Mouse (Mus musculus) lung, embryonic 14.5 days (tissue): Measurements from ENCODE around the gene Gpr65. TPM values are rescaled to one million over a fixed set of nuclear protein-coding genes. Genes with fewer than 3 reads are reported as not detected.
"Not testable (repeated sequence)": the region's sequence is repeated elsewhere in the genome, so short reads cannot be mapped to it uniquely, and the experiment has no call there.

Experiments used
- ATAC-seq: fragments of 200-750 bp; cut with Nextera tagmentation; 2 replicates; pipeline ENCODE4 v1.8.0; 2017; ENCODE audit warnings: mild to moderate bottlenecking, moderate TSS enrichment, moderate library complexity; ENCODE audit not compliant: insufficient read depth
- DNase-seq: peaks from one replicate; pipeline ENCODE4 v3.0.0-alpha.2; 2015
- H3K27ac ChIP-seq: fragments of 300-500 bp; sonication (generic); 2 replicates; pipeline ENCODE4 v1.5.1; 2014; ENCODE audit warnings: low read depth, mild to moderate bottlenecking, moderate library complexity
- H3K27me3 ChIP-seq: fragments of 300-500 bp; sonication (generic); 2 replicates; pipeline ENCODE4 v1.6.1; 2014; ENCODE audit warnings: low read length, control low read depth; ENCODE audit not compliant: insufficient read depth
- H3K36me3 ChIP-seq: fragments of 300-500 bp; sonication (generic); 2 replicates; pipeline ENCODE4 v1.6.1; 2014; ENCODE audit warnings: control low read depth; ENCODE audit not compliant: insufficient read depth
- H3K4me1 ChIP-seq: fragments of 300-500 bp; sonication (generic); 2 replicates; pipeline ENCODE4 v1.6.1; 2014; ENCODE audit warnings: antibody characterized with exemption, control low read depth; ENCODE audit not compliant: insufficient read depth
- H3K4me2 ChIP-seq: fragments of 300-500 bp; sonication (generic); 2 replicates; pipeline ENCODE4 v1.6.1; 2014; ENCODE audit warnings: mild to moderate bottlenecking
- H3K4me3 ChIP-seq: fragments of 300-500 bp; sonication (generic); 2 replicates; pipeline ENCODE4 v1.5.1; 2014; ENCODE audit warnings: low read depth, low read length
- H3K9ac ChIP-seq: fragments of 300-500 bp; sonication (generic); 2 replicates; pipeline ENCODE4 v1.6.1; 2014
- H3K9me3 ChIP-seq: fragments of 300-500 bp; sonication (generic); 2 replicates; pipeline ENCODE4 v1.6.1; 2016; ENCODE audit warnings: low read depth, low read length, control low read depth
- CTCF ChIP-seq: IDR thresholded peaks from 2 replicates; pipeline ENCODE4 v1.5.1; 2016; ENCODE audit warnings: antibody characterized with exemption, low read depth
- WGBS: fragments of 180-500 bp; shearing (Covaris S2); extraction: QIAGEN DNeasy Blood & Tissue Kit; methylation state at CpG from one replicate; pipeline ENCODE4 v1.1.7; 2014; 5-methylcytosine and 5-hydroxymethylcytosine counted together
- polyA plus RNA-seq: library from polyadenylated mRNA; unstranded; fragments of >200 nt; fragmentation: Nextera tagmentation; extraction: Ambion mirVana; gene quantifications from 2 replicates; pipeline ENCODE4 v1.2.1, GENCODE M21; 2014

The Gpr65 gene
- polyA plus RNA-seq = 0.84 and 1.9 TPM in 2 replicates

DNA sequence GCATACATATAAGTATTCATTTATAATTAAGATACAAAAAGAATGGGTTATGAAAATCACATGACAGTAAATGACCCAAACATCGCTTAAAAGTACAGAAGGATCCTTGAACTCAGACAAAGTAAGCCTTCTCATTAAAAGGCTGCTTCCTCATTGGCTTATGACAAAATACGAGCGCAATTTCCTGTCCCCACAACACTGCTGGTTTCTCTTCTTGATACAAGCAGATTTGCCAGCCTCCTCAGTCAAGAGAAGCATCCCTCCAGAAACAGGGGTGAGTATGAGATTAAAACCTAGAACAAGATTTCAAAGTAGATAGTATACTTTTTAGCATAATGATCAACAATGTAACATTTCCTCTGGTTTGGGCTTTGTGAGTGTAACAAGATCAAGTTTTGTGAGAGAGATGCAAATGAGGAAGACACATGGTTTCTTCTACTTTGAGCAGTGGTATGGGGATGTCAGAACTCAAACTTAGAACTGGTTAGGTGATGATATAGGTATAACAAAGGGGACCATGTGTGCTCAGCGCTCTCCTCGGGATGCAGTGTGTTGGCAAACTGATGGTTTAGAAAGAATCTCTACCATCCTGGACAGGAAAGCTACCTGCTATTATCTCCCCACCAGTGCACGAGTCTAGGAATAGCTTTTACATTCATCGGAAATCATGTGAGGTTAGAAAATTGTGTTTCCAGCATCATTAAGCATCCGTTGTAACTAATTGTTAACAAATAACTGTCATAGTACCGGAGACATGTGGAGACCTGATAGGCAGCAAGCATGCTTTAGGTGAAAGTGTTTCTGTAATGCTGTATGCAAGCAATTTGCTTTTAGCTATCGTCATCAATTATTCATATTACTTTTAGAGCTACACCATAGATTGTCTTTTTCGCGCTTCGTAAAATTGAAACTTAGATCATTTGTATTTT, at the start of gene Gpr65:
Gene Gpr65, plus strand, starts transcription at position 195 of the 929 bp plus-strand sequence.
- Histone ChIP-seq H3K27ac (no peak within 1 kb of the TSS), H3K27me3 (no peaks in the 10 kb centered on the region), H3K9me3 (no peaks in the 10 kb centered on the region), H3K4me1 (no peaks in the 10 kb centered on the region), H3K36me3 (no peaks in the 10 kb centered on the region), H3K9ac (no peak within 1 kb of the TSS), H3K4me2 (no peak within 1 kb of the TSS), H3K4me3 (no peak within 1 kb of the TSS)
- ATAC-seq (no peak), DNase-seq (no peak)
- TF ChIP-seq CTCF = no peak
- WGBS = 84% methylated on average over 13 of the region's 13 CpGs

DNA sequence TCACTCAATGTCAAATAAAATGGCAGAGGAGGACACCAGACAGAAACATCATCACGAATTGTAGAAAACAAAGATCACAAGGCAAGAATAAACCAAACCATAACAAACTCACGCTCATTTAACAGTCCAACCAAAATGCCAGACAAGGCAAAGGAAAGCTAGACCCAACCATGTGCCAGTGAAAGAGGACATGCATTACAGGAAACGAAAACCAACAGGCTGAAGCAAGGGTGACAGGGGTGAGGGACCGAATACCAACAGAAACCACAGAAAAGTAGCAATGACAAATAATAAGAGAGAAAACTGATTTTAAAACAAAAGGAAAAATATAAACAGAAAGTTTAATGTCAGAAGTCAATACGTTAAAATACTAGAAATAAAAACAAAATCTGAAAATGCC, 45.1 kb upstream of the Gpr65 start:
- no peak for ATAC-seq
- Histone ChIP-seq H3K4me2 (no peak overlapping the region), H3K27ac (no peak overlapping the region), H3K9ac (no peak overlapping the region), H3K36me3 (no peaks in the 10 kb centered on the region), H3K4me3 (no peak overlapping the region), H3K4me1 (no peaks in the 10 kb centered on the region), H3K27me3 (no peaks in the 10 kb centered on the region), H3K9me3 (no peaks in the 10 kb centered on the region)
- no peak for TF ChIP-seq CTCF
- WGBS = 79% methylated on average over 5 of the region's 5 CpGs
- DNase-seq = no peak

DNA sequence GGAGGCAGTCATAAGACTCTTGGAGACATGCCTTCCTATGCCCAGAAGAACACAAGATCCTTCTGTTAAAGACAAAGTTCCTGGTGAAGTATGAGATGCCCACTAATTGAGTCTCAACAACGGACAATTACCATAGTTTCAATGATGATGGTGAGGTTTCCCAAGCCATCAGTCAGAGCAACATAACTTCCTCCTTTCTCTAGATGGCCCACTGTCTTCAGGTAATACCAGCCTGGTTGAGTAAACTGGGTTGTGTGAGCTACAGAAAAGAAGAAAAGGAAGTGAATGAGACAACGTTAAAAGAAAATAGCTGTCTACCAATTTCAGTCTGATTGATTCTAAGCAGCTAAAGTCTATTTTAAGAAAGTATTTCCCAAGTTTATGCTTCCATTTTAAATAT, 41.4 kb upstream of the Gpr65 start:
- Histone ChIP-seq H3K36me3 (no peaks in the 10 kb centered on the region), H3K4me1 (no peaks in the 10 kb centered on the region), H3K4me3 (no peak overlapping the region), H3K27ac (no peak overlapping the region), H3K27me3 (no peaks in the 10 kb centered on the region), H3K9ac (no peak overlapping the region), H3K4me2 (no peak overlapping the region), H3K9me3 (no peaks in the 10 kb centered on the region)
- no peak for TF ChIP-seq CTCF
- 83% methylated on average over 2 of the region's 2 CpGs for WGBS
- ATAC-seq (no peak), DNase-seq (no peak)

DNA sequence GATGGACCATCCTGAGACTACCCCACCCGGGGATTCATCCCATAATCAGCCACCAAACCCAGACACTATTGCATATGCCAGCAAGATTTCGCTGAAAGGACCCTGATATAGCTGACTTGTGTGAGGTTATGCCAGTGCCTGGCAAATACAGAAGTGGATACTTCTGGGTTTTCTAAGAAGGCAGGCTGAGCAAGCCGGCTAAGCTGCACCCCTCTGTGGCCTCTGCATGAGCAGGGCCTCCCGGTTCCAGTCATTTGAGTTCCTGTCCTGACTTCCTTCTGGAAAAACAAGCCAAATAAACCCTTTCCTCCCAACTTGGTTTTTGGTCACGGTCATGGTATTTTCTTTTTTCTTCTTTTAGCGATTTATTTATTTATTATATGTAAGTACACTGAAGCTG, 30.0 kb upstream of the Gpr65 start:
- H3K27ac ChIP-seq, H3K9me3 ChIP-seq, H3K4me3 ChIP-seq, H3K36me3 ChIP-seq, H3K4me2 ChIP-seq, ATAC-seq, DNase-seq, H3K4me1 ChIP-seq, H3K9ac ChIP-seq, H3K27me3 ChIP-seq: not testable (repeated sequence)
- 79% methylated on average over 6 of the region's 6 CpGs for WGBS

DNA sequence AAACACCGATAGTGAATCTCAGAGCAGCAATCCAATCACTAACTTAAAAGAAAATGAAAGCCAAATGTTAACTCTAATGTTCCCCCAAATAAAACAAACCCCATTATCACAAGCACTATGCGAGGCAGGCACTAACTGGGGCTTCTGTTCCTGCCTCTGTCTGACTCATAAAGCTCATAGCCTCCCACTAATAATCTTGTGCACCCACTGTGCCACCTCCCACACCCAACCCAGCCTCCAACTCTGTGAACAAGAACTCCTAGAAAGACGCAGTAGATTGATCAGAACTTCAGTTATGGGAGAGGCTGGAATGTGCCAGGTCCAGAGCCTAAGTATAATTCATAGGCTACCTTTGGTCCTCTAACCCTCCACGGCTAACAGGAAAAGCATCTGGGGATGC, 24.3 kb upstream of the Gpr65 start:
- H3K9ac ChIP-seq = no peak overlapping the region
- no peak overlapping the region for H3K27ac ChIP-seq
- no peaks in the 10 kb centered on the region for H3K36me3 ChIP-seq
- H3K9me3 ChIP-seq = no peaks in the 10 kb centered on the region
- 80% methylated on average over 4 of the region's 4 CpGs for WGBS
- ATAC-seq = no peak
- H3K4me1 ChIP-seq = no peaks in the 10 kb centered on the region
- no peak for TF ChIP-seq CTCF
- no peak for DNase-seq
- H3K4me2 ChIP-seq = no peak overlapping the region
- H3K4me3 ChIP-seq = no peak overlapping the region
- H3K27me3 ChIP-seq = no peaks in the 10 kb centered on the region

DNA sequence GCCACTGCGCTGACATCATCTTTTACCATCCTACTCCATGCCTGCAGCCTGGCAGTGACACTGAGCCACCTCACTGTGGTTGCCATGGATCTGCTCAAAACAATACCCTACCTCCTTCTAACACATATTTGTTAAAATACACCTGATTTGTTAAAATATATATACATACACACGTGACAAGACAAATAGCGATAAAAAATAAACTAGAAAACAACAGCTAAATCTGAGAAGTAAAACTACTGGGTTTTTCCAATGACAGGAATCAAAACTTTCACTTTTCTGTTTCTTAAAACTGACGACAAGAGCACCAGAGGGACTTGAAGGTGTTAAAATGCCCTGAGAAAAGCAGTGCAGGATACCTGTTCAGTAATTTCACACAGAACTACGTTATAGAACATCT, 23.6 kb upstream of the Gpr65 start:
- Histone ChIP-seq H3K4me1 (no peaks in the 10 kb centered on the region), H3K9me3 (no peaks in the 10 kb centered on the region), H3K9ac (no peak overlapping the region), H3K36me3 (0 out of 2 replicates have a peak, but pooled peaks cover 2% of the 10 kb centered on the region), H3K4me3 (no peak overlapping the region), H3K4me2 (no peak overlapping the region), H3K27ac (no peak overlapping the region), H3K27me3 (no peaks in the 10 kb centered on the region)
- WGBS = 89% methylated on average over 5 of the region's 5 CpGs
- ATAC-seq (no peak), DNase-seq (no peak)
- TF ChIP-seq CTCF = no peak

DNA sequence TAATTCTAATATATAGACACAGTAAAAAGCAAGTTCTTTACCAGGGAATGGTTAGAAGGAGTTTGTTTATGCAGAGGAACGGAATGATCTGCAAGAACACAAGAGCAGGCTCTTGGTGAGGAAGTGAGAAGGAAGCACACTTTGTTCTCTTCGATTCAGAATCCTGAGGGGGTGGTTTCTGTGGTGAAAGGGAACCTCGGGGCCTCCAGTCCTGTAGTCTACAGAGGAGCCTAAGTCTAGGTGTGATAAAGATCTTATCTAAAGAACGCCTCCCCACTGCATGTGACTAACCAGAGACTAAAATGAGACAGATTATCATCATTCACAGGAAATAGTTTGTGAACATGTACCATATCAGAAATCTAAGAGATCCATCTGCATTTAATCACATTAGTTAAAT, 21.6 kb upstream of the Gpr65 start:
- no peaks in the 10 kb centered on the region for H3K9me3 ChIP-seq
- no peak overlapping the region for H3K4me3 ChIP-seq
- H3K36me3 ChIP-seq = 0 out of 2 replicates have a peak, but pooled peaks cover 8% of the 10 kb centered on the region
- no peak overlapping the region for H3K27ac ChIP-seq
- no peak overlapping the region for H3K4me2 ChIP-seq
- ATAC-seq (no peak), DNase-seq (no peak)
- 53% methylated on average over 4 of the region's 4 CpGs for WGBS
- no peak overlapping the region for H3K9ac ChIP-seq
- no peaks in the 10 kb centered on the region for H3K4me1 ChIP-seq
- no peak for TF ChIP-seq CTCF
- no peaks in the 10 kb centered on the region for H3K27me3 ChIP-seq
